Mouse (Mus musculus) cerebellum, postnatal 14 days (tissue): ENCODE measurements at regions not wholly inside any gene's neighbourhood (a gene's known extent, or its start where the extent isn't known, plus 50 kb on each side); places are given as distances from the start of the nearest gene placed in this dataset.
A peak's percentile ranks its signal among the peaks of the same experiment; 100 is the strongest.
"Not testable (repeated sequence)": the region's sequence is repeated elsewhere in the genome, so short reads cannot be mapped to it uniquely, and the experiment has no call there.

Experiments
- DNase-seq, 2 experiments: peaks; one replicate each; pipeline ENCODE4 v3.0.0; 2021; ENCODE audit warnings: mixed read lengths in 2 of 2

DNA sequence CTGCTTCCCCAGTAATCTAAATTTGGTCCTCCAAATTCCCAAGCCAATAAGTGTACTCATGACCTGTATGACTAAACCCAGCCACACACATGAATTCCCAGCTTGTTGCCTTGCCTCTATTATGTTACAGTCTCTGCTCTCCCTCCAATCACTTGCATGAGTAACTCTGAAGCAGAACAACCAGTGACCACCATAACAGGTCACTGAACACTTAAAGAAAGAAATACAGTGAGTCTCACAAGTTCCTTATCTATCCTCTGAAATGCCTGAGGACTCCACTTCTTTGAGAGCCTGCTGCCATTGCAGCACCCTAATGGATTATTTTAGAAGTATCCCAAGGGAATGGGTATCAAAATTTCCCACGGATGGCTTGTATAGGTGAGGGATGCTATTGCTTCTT lies 909.7 kb downstream of the Sorcs3 start:
- DNase-seq: no peak

- no peak for DNase-seq
These were observed 925.8 kb downstream of the Sorcs3 start for GRCm38 (mm10) chr19:49131664-49132063.

DNA sequence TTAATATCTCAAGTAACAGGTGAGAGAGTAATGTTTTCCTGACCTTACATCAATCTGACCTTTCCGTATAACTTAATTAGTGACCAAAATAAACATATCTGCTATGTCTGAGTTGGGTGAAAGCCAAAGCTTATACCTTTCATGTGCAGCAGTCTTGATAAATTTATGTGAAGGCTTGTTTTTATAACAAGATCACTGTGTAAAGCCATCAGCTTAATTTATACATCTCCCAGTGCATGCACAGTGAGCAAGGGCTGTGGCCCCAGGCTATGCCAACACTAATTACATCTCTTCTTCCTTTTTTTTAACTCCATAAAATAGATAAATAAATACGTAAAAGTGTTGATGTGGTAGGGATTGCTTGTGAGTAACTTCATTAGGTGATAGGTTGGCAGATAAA lies 966.3 kb downstream of the Sorcs3 start:
- no peak for DNase-seq

- DNase-seq: no peak
These were observed 1002.1 kb downstream of the Sorcs3 start for GRCm38 (mm10) chr19:49207971-49208370.

DNA sequence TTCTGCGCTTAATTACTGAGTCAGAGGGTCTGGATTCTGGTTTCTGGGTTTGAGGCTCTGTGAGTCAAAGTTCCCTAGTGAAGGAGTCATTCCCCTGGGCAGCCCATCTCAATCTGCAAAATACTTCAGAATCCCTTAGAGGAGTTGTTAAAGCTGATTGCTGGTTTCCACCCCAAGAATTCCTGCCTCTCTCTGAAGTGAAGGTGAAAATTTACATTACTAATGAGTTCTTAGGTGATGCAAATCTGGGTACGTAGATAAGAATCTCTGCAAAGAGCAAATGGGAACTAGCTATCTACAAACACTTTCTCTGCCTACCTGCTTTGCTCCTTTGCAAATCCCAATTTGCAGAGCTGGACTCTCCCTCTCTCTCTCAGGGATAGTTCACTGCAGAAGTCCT lies 1036.8 kb downstream of the Sorcs3 start:
- DNase-seq: no peak

- no peak for DNase-seq
These were observed 1039.4 kb downstream of the Sorcs3 start for GRCm38 (mm10) chr19:49245114-49245714.

DNA sequence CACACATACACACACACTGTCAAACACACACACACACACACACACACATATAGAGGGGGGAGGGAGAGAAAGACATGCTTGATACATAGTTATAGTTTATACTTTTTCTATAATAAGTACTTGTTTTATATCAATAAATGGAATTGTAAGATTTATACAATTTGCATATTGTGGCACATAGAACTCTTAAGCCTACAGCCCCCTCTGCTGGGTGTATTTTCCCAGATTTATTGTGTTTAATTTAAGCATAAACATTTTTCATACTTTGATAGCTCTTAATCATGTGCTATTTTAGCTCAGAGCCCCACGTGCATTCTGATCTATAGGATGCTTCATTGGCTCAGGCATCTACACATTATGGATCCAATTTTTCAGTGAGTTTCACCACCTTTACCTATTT lies 1058.8 kb downstream of the Sorcs3 start:
- DNase-seq: peak; percentile 32 to 39

DNA sequence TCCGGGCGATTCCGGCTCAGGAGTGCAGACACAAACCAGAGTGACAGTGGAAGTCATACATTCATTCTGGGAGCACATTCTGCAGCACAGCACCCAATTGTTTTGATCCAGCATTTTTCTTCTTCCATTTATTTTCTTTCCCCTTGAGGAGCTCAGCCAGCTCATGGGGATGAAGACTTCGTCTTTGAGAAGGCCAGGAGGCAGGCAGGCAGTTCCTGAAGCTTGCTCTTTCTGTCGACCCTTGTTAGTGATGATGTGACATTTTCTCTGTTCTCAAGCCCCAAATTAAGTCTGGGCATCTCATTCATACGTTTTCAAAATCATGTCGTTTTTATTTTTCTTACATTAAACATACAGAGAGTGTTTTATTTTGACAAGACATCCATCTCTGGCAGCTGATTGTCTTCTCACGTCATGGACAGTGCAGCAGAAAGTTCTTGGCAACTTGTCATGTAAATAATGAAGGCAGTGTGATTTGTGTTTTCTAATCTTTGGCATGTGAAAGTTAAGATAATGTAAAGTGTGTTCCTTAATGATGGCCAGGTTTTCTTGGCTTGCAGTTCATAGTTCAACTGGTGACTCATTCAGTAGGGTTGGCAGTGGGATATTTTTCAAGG lies 1062.1 kb downstream of the Sorcs3 start:
- no peak for DNase-seq

- DNase-seq: no peak
These were observed 1076.9 kb downstream of the Sorcs3 start for GRCm38 (mm10) chr19:49282626-49283261.

GRCm38 (mm10) chr19:49294980-49295379 lies 1089.2 kb downstream of the Sorcs3 start:
- no peak for DNase-seq

GRCm38 (mm10) chr19:49299351-49300271 lies 1093.8 kb downstream of the Sorcs3 start:
- DNase-seq: peak; percentile 12 to 18

GRCm38 (mm10) chr19:49301364-49302091 lies 1095.7 kb downstream of the Sorcs3 start:
- DNase-seq: no peak

GRCm38 (mm10) chr19:49305804-49306203 lies 1100.0 kb downstream of the Sorcs3 start:
- DNase-seq: no peak

DNA sequence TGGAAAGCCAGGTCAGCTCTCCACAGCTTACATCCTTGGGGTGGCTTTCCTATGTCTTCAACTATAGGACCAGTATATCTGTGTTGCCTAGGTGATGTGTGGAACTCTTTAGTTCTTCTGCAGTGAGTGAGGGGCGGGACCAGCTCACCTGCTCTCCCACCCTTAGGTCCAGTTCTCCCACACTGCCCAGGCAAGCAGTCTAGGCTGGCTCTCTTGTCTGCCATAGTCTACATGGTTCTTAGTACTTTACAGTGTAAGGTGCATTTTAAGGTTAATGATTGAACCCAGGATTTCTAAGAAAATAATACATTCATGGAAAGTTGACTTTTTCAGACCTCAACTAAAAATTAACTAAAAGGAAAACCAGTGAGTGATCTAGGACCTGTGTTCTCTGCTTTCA lies 1108.4 kb downstream of the Sorcs3 start:
- no peak for DNase-seq

DNA sequence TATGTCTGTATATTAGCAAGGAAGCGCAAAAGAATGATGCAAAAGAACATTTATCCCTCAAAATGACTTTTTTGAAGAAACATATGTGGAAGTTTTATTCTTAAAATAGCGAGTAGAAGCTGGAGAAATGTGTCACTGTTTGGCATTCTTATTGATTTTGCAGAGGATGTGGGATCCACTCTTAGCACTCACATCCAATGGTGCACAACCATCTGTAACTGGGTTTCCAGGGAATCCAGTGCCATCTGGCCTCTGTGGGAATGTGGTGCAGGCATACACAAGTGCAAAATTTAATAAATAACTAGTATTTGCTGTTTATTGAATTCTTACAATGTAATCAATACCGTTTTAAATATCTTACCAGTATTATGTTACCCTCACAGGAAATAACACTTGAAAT lies 1153.8 kb downstream of the Sorcs3 start:
- no peak for DNase-seq

- no peak for DNase-seq
These were observed 1154.9 kb downstream of the Sorcs3 start for GRCm38 (mm10) chr19:49360715-49361114.

GRCm38 (mm10) chr19:49361116-49361515 lies 1155.3 kb downstream of the Sorcs3 start:
- not testable (repeated sequence) for DNase-seq

- DNase-seq: no peak
These were observed 1167.1 kb downstream of the Sorcs3 start for GRCm38 (mm10) chr19:49372921-49373320.

DNA sequence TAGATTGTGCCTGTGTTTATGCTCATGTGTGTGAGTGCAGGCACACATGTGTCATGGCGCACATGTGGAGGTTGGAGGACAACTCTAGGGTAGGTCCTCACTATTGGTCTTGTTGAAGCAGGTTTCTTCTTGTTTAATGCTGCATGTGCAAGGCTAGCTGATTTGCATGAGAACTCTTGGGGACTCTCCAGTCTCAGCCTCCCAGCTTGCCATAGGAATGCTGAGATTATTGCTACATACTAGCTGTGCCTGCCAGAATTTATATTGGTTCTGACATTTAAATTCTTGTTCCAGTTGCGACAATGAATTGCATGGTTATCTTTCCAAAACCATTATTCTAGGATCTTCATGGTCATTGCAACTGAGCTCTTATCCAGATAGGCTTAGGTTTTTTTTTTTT lies 1168.5 kb downstream of the Sorcs3 start:
- no peak for DNase-seq

GRCm38 (mm10) chr19:49374926-49375325 lies 1169.1 kb downstream of the Sorcs3 start:
- no peak for DNase-seq

GRCm38 (mm10) chr19:49375754-49376619 lies 1170.2 kb downstream of the Sorcs3 start:
- no peak for DNase-seq

- no peak for DNase-seq
These were observed 1173.8 kb downstream of the Sorcs3 start for GRCm38 (mm10) chr19:49379646-49380045.
